Mouse (Mus musculus) heart, postnatal 4 days (tissue): ENCODE measurements around the gene Laptm5. TPM values are rescaled to one million over a fixed set of nuclear protein-coding genes. Genes with fewer than 3 reads are reported as not detected.

ENCODE experiments used
- total RNA-seq, 2 experiments: library from RNA; stranded (reverse); gene quantifications; 2 replicates each; pipeline ENCODE4 v1.2.3; 2021

The Laptm5 gene
- total RNA-seq, 2 experiments from 2014 or later: 10.1 to 13.4 TPM

Other genes starting within 250 kb of the Laptm5 start
- gene Pum1, start 249.8 kb upstream of the Laptm5 start, total RNA-seq: 10 to 100 TPM; 64.1 to 67.2 TPM
- gene Sdc3, start 120.6 kb upstream of the Laptm5 start, total RNA-seq: 10 to 100 TPM; 54.7 to 60.1 TPM
- not detected for gene Matn1, start 31.3 kb downstream of the Laptm5 start, total RNA-seq